Mouse (Mus musculus) limb, embryonic 10.5 days (tissue): Measurements from ENCODE around the gene Gal3st3. TPM values are rescaled to one million over a fixed set of nuclear protein-coding genes. Genes with fewer than 3 reads are reported as not detected.

ENCODE experiments used
- DNase-seq: peaks from one replicate; pipeline ENCODE4 v3.0.0-alpha.2; 2017; ENCODE audit warnings: low spot score
- H3K27ac ChIP-seq: fragments of 300-500 bp; sonication (generic); 2 replicates; pipeline ENCODE4 v1.5.1; 2016; ENCODE audit warnings: mild to moderate bottlenecking
- H3K27me3 ChIP-seq: fragments of 300-500 bp; sonication (generic); 2 replicates; pipeline ENCODE4 v1.6.1; 2016; ENCODE audit warnings: low read depth, mild to moderate bottlenecking; ENCODE audit not compliant: poor library complexity, severe bottlenecking
- H3K36me3 ChIP-seq: fragments of 300-500 bp; sonication (generic); 2 replicates; pipeline ENCODE4 v1.6.1; 2016; ENCODE audit warnings: mild to moderate bottlenecking, moderate library complexity
- H3K4me1 ChIP-seq: fragments of 300-500 bp; sonication (generic); 2 replicates; pipeline ENCODE4 v1.6.1; 2016
- H3K4me3 ChIP-seq: fragments of 300-500 bp; sonication (generic); 2 replicates; pipeline ENCODE4 v1.5.1; 2016; ENCODE audit warnings: mild to moderate bottlenecking, moderate library complexity
- H3K9me3 ChIP-seq: fragments of 300-500 bp; sonication (generic); replicated peaks from 2 replicates; pipeline ENCODE4 v1.6.1; 2016; ENCODE audit warnings: mild to moderate bottlenecking
- WGBS: fragments of 180-500 bp; shearing (Covaris S2); methylation state at CpG from one replicate; pipeline ENCODE4 v1.1.7; 2016; 5-methylcytosine and 5-hydroxymethylcytosine counted together
- polyA plus RNA-seq: library from polyadenylated mRNA; unstranded; fragments of >200 nt; fragmentation: Nextera tagmentation; extraction: Ambion mirVana; gene quantifications from 2 replicates; pipeline ENCODE4 v1.2.1, GENCODE M21; 2016

Gene Gal3st3
- 5.0 and 8.4 TPM in 2 replicates for polyA plus RNA-seq

- peak; percentile 77 for DNase-seq
- Histone ChIP-seq H3K27me3 (peaks cover 12% of the 10 kb centered on the region; the same call in 1 of the 2 replicates), H3K9me3 (no peaks in the 10 kb centered on the region), H3K4me1 (peaks cover 35% of the 10 kb centered on the region), H3K27ac (peak within 1 kb of the TSS; percentile 85), H3K36me3 (peaks cover 10% of the 10 kb centered on the region), H3K4me3 (peak within 1 kb of the TSS; percentile 64)
- 8% methylated on average over 32 of the region's 32 CpGs for WGBS
Observed at GRCm38 (mm10) chr19:5297903-5298800, at the start of gene Gal3st3. Gal3st3 (plus strand) TSS chr19:5298331.

DNA sequence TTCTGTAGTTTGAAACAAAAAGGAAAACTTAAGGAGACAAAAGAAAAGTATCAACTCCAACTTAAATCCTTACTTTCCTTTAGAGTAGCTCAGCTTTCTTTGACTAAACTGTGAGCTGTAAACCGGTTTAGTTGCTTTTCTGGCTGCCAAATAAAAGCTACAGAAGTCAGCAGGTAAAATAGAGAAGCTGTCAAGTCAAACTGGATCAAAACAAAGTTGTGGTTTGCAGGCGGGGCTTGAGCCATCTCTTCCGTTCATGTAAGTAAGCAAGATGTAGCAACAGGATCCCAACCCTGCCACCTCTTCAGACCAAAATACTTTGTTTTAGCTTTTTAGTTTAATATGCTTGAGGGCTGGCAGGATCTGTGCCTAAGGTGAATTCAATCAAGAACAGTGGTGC, 41.0 kb upstream of the Gal3st3 start:
- Histone ChIP-seq H3K27me3 (no peaks in the 10 kb centered on the region), H3K27ac (no peak overlapping the region), H3K4me3 (no peak overlapping the region), H3K4me1 (no peaks in the 10 kb centered on the region), H3K36me3 (peaks cover 7% of the 10 kb centered on the region), H3K9me3 (no peaks in the 10 kb centered on the region)
- WGBS: 58% methylated on average over 3 of the region's 3 CpGs
- DNase-seq: no peak

- Histone ChIP-seq H3K27me3 (no peaks in the 10 kb centered on the region), H3K27ac (no peak overlapping the region), H3K9me3 (no peaks in the 10 kb centered on the region), H3K36me3 (peaks cover 5% of the 10 kb centered on the region; the same call in 1 of the 2 replicates), H3K4me3 (no peak overlapping the region), H3K4me1 (peaks cover 11% of the 10 kb centered on the region)
- no peak for DNase-seq
- 94% methylated on average over 5 of the region's 5 CpGs for WGBS
Observed at GRCm38 (mm10) chr19:5267015-5267414, 31.1 kb upstream of the Gal3st3 start.

GRCm38 (mm10) chr19:5268017-5268416, 30.1 kb upstream of the Gal3st3 start:
- Histone ChIP-seq H3K27ac (no peak overlapping the region), H3K9me3 (no peaks in the 10 kb centered on the region), H3K36me3 (peaks cover 5% of the 10 kb centered on the region; the same call in 1 of the 2 replicates), H3K4me1 (peaks cover 16% of the 10 kb centered on the region), H3K27me3 (no peaks in the 10 kb centered on the region), H3K4me3 (no peak overlapping the region)
- no peak for DNase-seq

DNA sequence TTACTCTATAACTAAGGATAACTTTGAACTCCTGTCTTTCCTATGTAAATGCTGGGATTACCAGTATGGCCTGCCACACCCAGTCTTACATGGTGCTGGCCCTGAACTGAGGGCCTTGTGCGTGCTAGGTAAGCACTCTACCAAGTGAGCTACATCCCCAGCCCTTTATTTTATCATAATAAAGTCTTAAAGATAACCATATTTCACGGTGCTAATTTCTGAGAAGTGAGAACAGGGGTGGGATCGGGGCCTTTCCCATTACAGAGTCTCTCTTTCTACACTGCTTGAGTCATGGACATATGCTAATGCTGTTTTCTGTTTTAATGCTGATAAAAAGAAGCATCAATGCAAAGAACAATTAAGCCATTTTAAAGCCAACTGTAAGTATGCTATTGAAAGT, 29.3 kb upstream of the Gal3st3 start:
- Histone ChIP-seq H3K4me3 (no peak overlapping the region), H3K9me3 (no peaks in the 10 kb centered on the region), H3K27ac (no peak overlapping the region), H3K4me1 (peaks cover 25% of the 10 kb centered on the region), H3K27me3 (no peaks in the 10 kb centered on the region), H3K36me3 (peaks cover 9% of the 10 kb centered on the region)
- no peak for DNase-seq
- WGBS: 89% methylated on average over 3 of the region's 3 CpGs

DNA sequence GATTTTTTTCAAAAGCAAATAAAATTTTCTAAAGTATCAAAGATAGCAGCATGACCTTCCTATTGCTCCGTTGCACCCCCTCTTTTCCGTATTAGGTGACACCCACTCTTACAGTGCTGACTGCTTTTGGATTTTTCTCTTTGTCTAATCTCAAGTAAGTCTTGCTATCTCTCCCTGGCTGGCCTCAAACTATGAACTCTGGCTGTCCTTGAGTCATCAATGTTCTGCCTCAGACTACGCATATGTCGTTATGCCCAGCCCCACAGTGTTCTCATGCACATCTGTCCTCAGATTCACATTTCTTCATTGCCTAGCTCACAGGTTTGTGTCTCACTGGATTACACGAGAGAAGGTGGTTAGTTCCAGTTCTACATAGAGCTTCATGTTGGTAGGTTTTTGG, 28.7 kb upstream of the Gal3st3 start:
- peaks cover 14% of the 10 kb centered on the region for H3K36me3 ChIP-seq
- no peak for DNase-seq

DNA sequence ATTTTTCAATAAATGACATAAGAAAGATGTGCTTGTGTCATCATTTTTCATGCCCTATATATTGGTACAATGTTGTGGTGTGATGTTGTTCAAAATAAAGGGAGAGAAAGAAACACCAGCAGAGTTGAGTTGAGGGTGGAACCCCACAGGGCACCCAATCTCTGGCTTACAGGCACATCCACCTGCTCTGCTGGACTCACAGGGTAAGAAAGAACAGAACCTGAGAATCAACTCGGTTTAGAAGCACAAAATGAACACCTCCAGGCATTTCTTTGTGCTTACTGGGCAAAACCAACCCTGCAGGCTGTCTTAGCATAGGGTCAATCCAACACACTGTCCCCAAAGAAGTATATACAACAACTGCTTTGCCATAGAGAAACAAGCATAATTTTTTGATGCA, 26.7 kb upstream of the Gal3st3 start:
- no peaks in the 10 kb centered on the region for H3K27me3 ChIP-seq
- peak overlapping the region; percentile 87; the same call in 1 of the 2 replicates for H3K4me3 ChIP-seq
- peaks cover 34% of the 10 kb centered on the region for H3K36me3 ChIP-seq
- DNase-seq: no peak
- H3K4me1 ChIP-seq: peaks cover 34% of the 10 kb centered on the region
- no peak overlapping the region for H3K27ac ChIP-seq
- H3K9me3 ChIP-seq: no peaks in the 10 kb centered on the region
- WGBS: 61% methylated on average over 1 of the region's 1 CpGs

More for the DNA sequence above, 28.7 kb upstream of the Gal3st3 start:
- Histone ChIP-seq H3K4me1 (peaks cover 30% of the 10 kb centered on the region), H3K27ac (no peak overlapping the region), H3K9me3 (no peaks in the 10 kb centered on the region), H3K27me3 (no peaks in the 10 kb centered on the region), H3K4me3 (no peak overlapping the region)
- 92% methylated on average over 5 of the region's 5 CpGs for WGBS

DNA sequence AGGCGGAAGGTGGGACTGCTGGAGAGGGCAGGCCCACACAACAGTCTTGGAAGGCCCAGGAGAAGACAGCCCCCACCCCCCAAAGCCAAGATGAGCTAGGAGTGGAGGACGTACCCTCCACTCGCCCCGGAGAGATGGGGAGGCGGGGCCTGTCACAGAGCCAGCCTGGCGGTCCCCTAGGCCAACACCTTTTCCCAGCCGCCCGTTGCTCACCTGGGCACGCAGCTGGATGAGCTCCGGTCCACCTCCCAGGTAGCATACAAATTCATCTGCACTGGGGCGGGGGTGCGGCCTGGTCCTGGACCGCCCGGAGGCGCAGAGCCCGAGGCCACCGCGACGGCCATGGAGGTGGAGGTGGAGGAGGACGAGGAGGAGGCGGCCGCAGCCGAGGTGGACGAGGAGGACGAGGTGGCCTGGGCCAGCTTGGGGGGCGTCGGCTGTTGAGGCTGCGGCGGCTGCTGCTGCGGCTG, 25.8 kb upstream of the Gal3st3 start:
- peaks cover 34% of the 10 kb centered on the region for H3K4me1 ChIP-seq
- no peaks in the 10 kb centered on the region for H3K27me3 ChIP-seq
- no peaks in the 10 kb centered on the region for H3K9me3 ChIP-seq
- peaks cover 38% of the 10 kb centered on the region for H3K36me3 ChIP-seq
- peak overlapping the region; percentile 94 for H3K27ac ChIP-seq
- 1% methylated on average over 28 of the region's 30 CpGs for WGBS
- peak; percentile 70 for DNase-seq
- H3K4me3 ChIP-seq: peak overlapping the region; percentile 87

GRCm38 (mm10) chr19:5272801-5273733, 25.1 kb upstream of the Gal3st3 start, which contains the start of gene Pacs1:
Pacs1 (minus strand) TSS chr19:5273119.
- Histone ChIP-seq H3K36me3 (peaks cover 44% of the 10 kb centered on the region), H3K4me1 (peaks cover 34% of the 10 kb centered on the region), H3K4me3 (peak within 1 kb of the TSS; percentile 87), H3K27me3 (no peaks in the 10 kb centered on the region), H3K9me3 (no peaks in the 10 kb centered on the region), H3K27ac (peak within 1 kb of the TSS; percentile 94)
- 1% methylated on average over 89 of the region's 97 CpGs for WGBS
- peak; percentile 94 for DNase-seq

- 79% methylated on average over 4 of the region's 4 CpGs for WGBS
- no peaks in the 10 kb centered on the region for H3K27me3 ChIP-seq
- peak overlapping the region; percentile 87 for H3K4me3 ChIP-seq
- H3K4me1 ChIP-seq: peaks cover 34% of the 10 kb centered on the region
- peaks cover 52% of the 10 kb centered on the region for H3K36me3 ChIP-seq
- peak overlapping the region; percentile 94 for H3K27ac ChIP-seq
- no peak for DNase-seq
- H3K9me3 ChIP-seq: no peaks in the 10 kb centered on the region
Observed at GRCm38 (mm10) chr19:5273916-5274315, 24.2 kb upstream of the Gal3st3 start.

DNA sequence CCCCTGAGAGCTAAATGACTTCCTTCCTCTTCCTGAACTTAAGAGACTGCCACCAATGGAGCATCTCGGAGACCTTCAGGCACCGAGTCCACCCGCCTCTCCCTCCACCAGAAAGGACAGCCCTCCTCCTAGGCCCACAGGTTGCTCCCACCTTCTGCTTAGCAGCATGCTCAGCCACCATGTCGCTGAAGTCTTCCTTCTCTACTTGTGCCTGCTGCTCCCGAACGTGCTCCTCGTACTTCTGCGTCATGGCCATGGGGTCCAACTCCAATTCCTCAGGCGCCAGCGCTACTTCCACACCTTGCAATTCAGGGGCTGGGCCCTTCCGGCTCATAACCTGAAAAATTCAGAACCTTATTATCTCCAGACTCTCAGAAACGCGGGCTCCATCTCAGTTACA, 23.5 kb upstream of the Gal3st3 start:
- no peak overlapping the region for H3K27ac ChIP-seq
- H3K36me3 ChIP-seq: peaks cover 60% of the 10 kb centered on the region
- WGBS: 89% methylated on average over 13 of the region's 13 CpGs
- no peaks in the 10 kb centered on the region for H3K27me3 ChIP-seq
- no peak for DNase-seq
- H3K9me3 ChIP-seq: no peaks in the 10 kb centered on the region
- H3K4me1 ChIP-seq: peaks cover 34% of the 10 kb centered on the region
- no peak overlapping the region for H3K4me3 ChIP-seq

DNA sequence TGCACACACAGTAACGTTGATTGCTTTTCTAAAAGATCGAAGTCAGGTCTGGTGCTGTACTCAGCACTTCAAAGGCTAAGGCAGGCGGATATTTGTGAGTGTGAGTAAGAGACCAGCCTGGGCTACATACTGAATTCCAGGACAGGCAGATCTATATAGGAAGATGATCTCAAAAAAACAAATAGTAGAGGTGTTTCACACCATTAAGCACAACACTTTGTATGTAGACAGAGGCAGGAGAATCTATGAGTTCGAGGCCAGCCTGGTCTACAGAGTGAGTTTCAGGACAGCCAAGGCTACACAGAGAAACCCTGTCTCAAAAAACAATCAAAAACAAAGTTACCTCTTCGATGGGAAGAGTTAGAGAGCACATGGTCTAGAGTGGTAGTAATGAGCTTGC, 22.4 kb upstream of the Gal3st3 start:
- WGBS: 92% methylated on average over 5 of the region's 5 CpGs
- no peak overlapping the region for H3K27ac ChIP-seq
- peaks cover 69% of the 10 kb centered on the region for H3K36me3 ChIP-seq
- no peaks in the 10 kb centered on the region for H3K27me3 ChIP-seq
- H3K4me3 ChIP-seq: no peak overlapping the region
- DNase-seq: no peak
- H3K4me1 ChIP-seq: peaks cover 31% of the 10 kb centered on the region
- no peaks in the 10 kb centered on the region for H3K9me3 ChIP-seq
